In the genomic region with DNA sequence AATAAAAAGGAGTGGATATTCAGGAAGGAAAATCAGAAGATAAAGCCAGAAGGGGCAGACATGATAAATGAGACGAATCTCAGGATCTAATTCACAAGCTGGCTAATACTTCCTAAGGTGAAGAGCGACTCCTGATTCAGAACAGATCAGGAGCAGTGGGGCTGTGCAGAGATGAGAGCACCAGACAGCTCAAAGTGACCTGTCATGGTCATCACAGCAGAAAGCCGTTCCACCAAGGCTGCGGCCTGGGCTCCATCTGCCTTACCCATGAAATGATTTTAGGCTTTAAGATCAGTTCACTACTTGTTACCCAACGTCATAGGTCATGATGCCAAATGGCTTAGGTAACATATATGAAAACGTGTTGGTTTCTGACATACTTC, we compare ENCODE assay signal across 15 mouse cellular contexts.
DNase-seq lines count a peak whose midpoint lies in the region; ATAC-seq and TF ChIP-seq lines count a peak whose summit lies in the region.
"Had no signal": no experiment of that assay in that cellular context is flagged by ENCODE, and none has a peak within 500 bp of the region (broad histone marks: within the 10 kb centered on the region; RNA-seq: fewer than 3 reads in every experiment).

No protein-coding gene starts in this region.

- TF ChIP-seq CTCF in MEL (IDR thresholded peaks at IDR 0.05 in 2 of 3, conservative IDR thresholded peaks at IDR 0.05 in 1 of 3; ENCODE audit: control insufficient read depth in 1 of 3, insufficient read depth in 1 of 3, low read depth in 2 of 3, low read length in 3 of 3, poor library complexity in 1 of 3, severe bottlenecking in 1 of 3) = no peak

- peak; percentile 50 for ATAC-seq in forebrain, embryonic 13.5 days
- ATAC-seq: Patski had no signal

- WGBS in forebrain, embryonic 13.5 days = 68% methylated on average over 6 of the region's 6 CpGs
- 83% methylated on average over 6 of the region's 6 CpGs for WGBS in forebrain, embryonic 10.5 days
- 69% methylated on average over 6 of the region's 6 CpGs for WGBS in heart, embryonic 10.5 days

- H3K27ac ChIP-seq in forebrain, embryonic 13.5 days = peak overlapping the region; percentile 60; the same call in 1 of the 2 replicates
- no peak overlapping the region for H3K27ac ChIP-seq in forebrain, embryonic 10.5 days
- H3K27ac ChIP-seq in heart, embryonic 10.5 days = no peak overlapping the region
- no peak overlapping the region for H3K27ac ChIP-seq in MEL (ENCODE audit: control insufficient read depth, low read depth, low read length)
- H3K27ac ChIP-seq: embryonic facial prominence, embryonic 10.5 days; heart, adult 2 months; heart, embryonic 13.5 days; hindbrain, embryonic 12.5 days had no signal

- H3K79me2 ChIP-seq in MEL (ENCODE audit: control insufficient read depth, insufficient read depth, low read length, poor library complexity) = no peaks in the 10 kb centered on the region

- peaks cover 18% of the 10 kb centered on the region for H3K4me1 ChIP-seq in forebrain, embryonic 13.5 days
- H3K4me1 ChIP-seq in forebrain, embryonic 10.5 days = no peaks in the 10 kb centered on the region
- H3K4me1 ChIP-seq in heart, embryonic 10.5 days = 0 out of 2 replicates have a peak, but pooled peaks cover 8% of the 10 kb centered on the region
- H3K4me1 ChIP-seq in MEL (ENCODE audit: control insufficient read depth in 1 of 2, insufficient read depth in 2 of 2, low read length in 2 of 2) = peaks cover 5 to 15% of the 10 kb centered on the region in 2 experiments; a peak in 3 of 4 replicates

- no peak overlapping the region for H3K9ac ChIP-seq in forebrain, embryonic 13.5 days
- no peak overlapping the region for H3K9ac ChIP-seq in MEL (ENCODE audit: control insufficient read depth, low read depth, low read length, poor library complexity, severe bottlenecking)
- H3K9ac ChIP-seq: heart, embryonic 13.5 days; hindbrain, embryonic 12.5 days had no signal

- H3K9me3 ChIP-seq in forebrain, embryonic 13.5 days (replicated peaks) = no peaks in the 10 kb centered on the region
- H3K9me3 ChIP-seq in forebrain, embryonic 10.5 days = no peaks in the 10 kb centered on the region
- no peaks in the 10 kb centered on the region for H3K9me3 ChIP-seq in heart, embryonic 10.5 days
- no peaks in the 10 kb centered on the region for H3K9me3 ChIP-seq in MEL (replicated peaks; ENCODE audit: insufficient read depth, low read length)
- H3K9me3 ChIP-seq: embryonic facial prominence, embryonic 10.5 days; heart, embryonic 13.5 days; hindbrain, embryonic 12.5 days had no signal

- intact Hi-C loops in left cerebral cortex, postnatal 4 days (cut with DNase I) = no loop called here
- intact Hi-C loops in left cerebral cortex, postnatal 25 days (cut with DNase I) = no loop called here

- TF ChIP-seq POLR2A in MEL (IDR thresholded peaks at IDR 0.05; ENCODE audit: control insufficient read depth in 1 of 2, insufficient read depth in 1 of 2, low read depth in 1 of 2, low read length in 2 of 2, poor library complexity in 1 of 2) = no peak

- no peak overlapping the region for H3K4me2 ChIP-seq in forebrain, embryonic 13.5 days
- H3K4me2 ChIP-seq: heart, embryonic 13.5 days; hindbrain, embryonic 12.5 days had no signal

- H3K4me3 ChIP-seq in forebrain, embryonic 13.5 days = no peak overlapping the region
- H3K4me3 ChIP-seq in forebrain, embryonic 10.5 days = no peak overlapping the region
- H3K4me3 ChIP-seq in heart, embryonic 10.5 days = no peak overlapping the region
- H3K4me3 ChIP-seq in MEL (ENCODE audit: control insufficient read depth in 1 of 2, insufficient read depth in 1 of 2, low read depth in 2 of 2, low read length in 2 of 2) = no peak overlapping the region
- H3K4me3 ChIP-seq: embryonic facial prominence, embryonic 10.5 days; heart, adult 2 months; heart, embryonic 13.5 days; hindbrain, embryonic 12.5 days had no signal

- no peaks in the 10 kb centered on the region for H3K36me3 ChIP-seq in forebrain, embryonic 13.5 days (ENCODE audit: poor library complexity, severe bottlenecking)
- H3K36me3 ChIP-seq in forebrain, embryonic 10.5 days (replicated peaks) = no peaks in the 10 kb centered on the region
- H3K36me3 ChIP-seq in heart, embryonic 10.5 days = no peaks in the 10 kb centered on the region
- peaks cover 0 to 5% of the 10 kb centered on the region in 2 experiments; a peak in 2 of 4 replicates for H3K36me3 ChIP-seq in MEL (ENCODE audit: control insufficient read depth in 1 of 2, insufficient read depth in 2 of 2, low read length in 2 of 2)
- H3K36me3 ChIP-seq: embryonic facial prominence, embryonic 10.5 days; heart, embryonic 13.5 days; hindbrain, embryonic 12.5 days had no signal

- no peaks in the 10 kb centered on the region for H3K27me3 ChIP-seq in forebrain, embryonic 13.5 days
- H3K27me3 ChIP-seq in forebrain, embryonic 10.5 days (ENCODE audit: poor library complexity, severe bottlenecking) = no peaks in the 10 kb centered on the region
- no peaks in the 10 kb centered on the region for H3K27me3 ChIP-seq in heart, embryonic 10.5 days (ENCODE audit: insufficient read depth, poor library complexity, severe bottlenecking)
- peaks cover 0 to 2% of the 10 kb centered on the region in 2 experiments; a peak in 2 of 4 replicates for H3K27me3 ChIP-seq in MEL (ENCODE audit: control insufficient read depth in 1 of 2, insufficient read depth in 2 of 2, low read length in 2 of 2)
- H3K27me3 ChIP-seq: heart, embryonic 13.5 days; hindbrain, embryonic 12.5 days; Patski had no signal

- DNase-seq in forebrain, embryonic 10.5 days (ENCODE audit: extremely low spot score, low spot score) = no peak
- DNase-seq in heart, embryonic 10.5 days (ENCODE audit: low spot score) = peak; percentile 42
- DNase-seq in heart, adult 8-10 months (ENCODE audit: low spot score) = no peak
- peak; percentile 45 for DNase-seq in left cerebral cortex, postnatal 4 days
- DNase-seq in left cerebral cortex, postnatal 25 days (ENCODE audit: low spot score in 2 of 2) = no peak
- DNase-seq in MEL (ENCODE audit: low read depth, low spot score) = no peak
- DNase-seq: cerebellum, adult 11-12 months; heart, adult 2 months; heart, postnatal 36 days; kidney, adult 11 months had no signal

- no peak for TF ChIP-seq EP300 in MEL (IDR thresholded peaks at IDR 0.05; ENCODE audit: low read depth in 1 of 2, low read length in 2 of 2)

- TF ChIP-seq RAD21 in MEL (IDR thresholded peaks at IDR 0.05; ENCODE audit: low read depth, low read length) = no peak

TF ChIP-seq in MEL, 35 proteins besides CTCF, POLR2A, EP300 and RAD21:
- no peak for TF ChIP-seq SMC3 (IDR thresholded peaks at IDR 0.05; ENCODE audit: low read depth, low read length)
- no peak for TF ChIP-seq CHD1 (IDR thresholded peaks at IDR 0.05; ENCODE audit: low read depth, low read length)
- TF ChIP-seq ZNF384 (IDR thresholded peaks at IDR 0.05; ENCODE audit: low read depth, low read length) = no peak
- TF ChIP-seq TBP (IDR thresholded peaks at IDR 0.05; ENCODE audit: low read depth, low read length) = no peak
- no peak for TF ChIP-seq POLR2AphosphoS2 (IDR thresholded peaks at IDR 0.05; ENCODE audit: low read length)
- peak; percentile 17; the same call in 1 of the 2 replicates for TF ChIP-seq GATA1 (IDR thresholded peaks at IDR 0.05; ENCODE audit: low read depth, low read length)
- TF ChIP-seq NRF1 (IDR thresholded peaks at IDR 0.05; ENCODE audit: insufficient read depth, low read depth, low read length, poor library complexity, severe bottlenecking) = no peak
- no peak for TF ChIP-seq MYC (IDR thresholded peaks at IDR 0.05; ENCODE audit: low read depth, low read length)
- no peak for TF ChIP-seq HCFC1 (IDR thresholded peaks at IDR 0.05; ENCODE audit: low read depth, low read length)
- TF ChIP-seq MXI1 (IDR thresholded peaks at IDR 0.05; ENCODE audit: low read depth, low read length) = peak; percentile 12; the same call in 1 of the 2 replicates
- no peak for TF ChIP-seq TCF12 (IDR thresholded peaks at IDR 0.05; ENCODE audit: low read depth, low read length)
- TF ChIP-seq USF1 (IDR thresholded peaks at IDR 0.05; ENCODE audit: low read depth, low read length) = no peak
- TF ChIP-seq GABPA (IDR thresholded peaks at IDR 0.05; ENCODE audit: low read depth, low read length) = no peak
- no peak for TF ChIP-seq ZMIZ1 (IDR thresholded peaks at IDR 0.05; ENCODE audit: low read depth, low read length)
- no peak for TF ChIP-seq E2F4 (IDR thresholded peaks at IDR 0.05; ENCODE audit: borderline replicate concordance, low read depth, low read length)
- no peak for TF ChIP-seq MAZ (IDR thresholded peaks at IDR 0.05; ENCODE audit: low read depth, low read length)
- TF ChIP-seq ELF1 (IDR thresholded peaks at IDR 0.05; ENCODE audit: low read depth, low read length) = no peak

Comparison
In these comparisons a context has a peak if more than half of its experiments do, and no peak if none do; other contexts are left out.
1. DNase-seq: peak in heart, embryonic 10.5 days (single experiment) and left cerebral cortex, postnatal 4 days (single experiment); none in forebrain, embryonic 10.5 days (single experiment), heart, adult 8-10 months (single experiment), left cerebral cortex, postnatal 25 days (0 of 2) and MEL (single experiment).